28 mouse cellular contexts compared by ENCODE assay signal in genomic region chr9:45196125-45196830, GRCm38 (mm10). TPM values are rescaled to one million over a fixed set of nuclear protein-coding genes. Genes with fewer than 3 reads are reported as not detected.
"Had no signal": no experiment of that assay in that cellular context is flagged by ENCODE, and none has a peak within 500 bp of the region (broad histone marks: within the 10 kb centered on the region; RNA-seq: fewer than 3 reads in every experiment).

No protein-coding gene starts in this region.

- H3K4me2 ChIP-seq: intestine, embryonic 15.5 days; limb, embryonic 13.5 days; liver, embryonic 12.5 days; liver, embryonic 15.5 days; midbrain, embryonic 11.5 days; stomach, embryonic 15.5 days had no signal

- H3K9me3 ChIP-seq: intestine, embryonic 15.5 days; limb, embryonic 10.5 days; limb, embryonic 13.5 days; liver, embryonic 12.5 days; liver, embryonic 15.5 days; stomach, embryonic 15.5 days had no signal

- H3K9ac ChIP-seq: intestine, embryonic 15.5 days; limb, embryonic 13.5 days; liver, embryonic 12.5 days; liver, embryonic 15.5 days; stomach, embryonic 15.5 days had no signal

- H3K4me1 ChIP-seq: liver, embryonic 12.5 days; stomach, embryonic 15.5 days had no signal

- ATAC-seq: intestine, embryonic 15.5 days; liver, embryonic 12.5 days had no signal

- H3K27ac ChIP-seq: intestine, embryonic 15.5 days; limb, embryonic 10.5 days; limb, embryonic 13.5 days; liver, embryonic 12.5 days; liver, embryonic 15.5 days; stomach, embryonic 15.5 days had no signal

- H3K4me3 ChIP-seq: intestine, embryonic 15.5 days; limb, embryonic 10.5 days; limb, embryonic 13.5 days; liver, embryonic 12.5 days; liver, embryonic 15.5 days; stomach, embryonic 15.5 days had no signal

- DNase-seq: kidney, adult 11 months; kidney, adult 9 months; kidney, postnatal 14 days; kidney, postnatal 4 days; liver; lung, adult 2 months; lung, postnatal 14 days; lung, postnatal 4 days; midbrain, embryonic 14.5 days; right cerebral cortex, adult 18-20 months; right cerebral cortex, postnatal 14 days; right cerebral cortex, postnatal 4 days; spleen, adult 18-20 months had no signal

- H3K36me3 ChIP-seq: intestine, embryonic 15.5 days; limb, embryonic 10.5 days; limb, embryonic 13.5 days; liver, embryonic 12.5 days; liver, embryonic 15.5 days; stomach, embryonic 15.5 days had no signal

- H3K27me3 ChIP-seq: intestine, embryonic 15.5 days; limb, embryonic 13.5 days; liver, embryonic 15.5 days; stomach, embryonic 15.5 days had no signal

RNA-seq across cellular contexts. Expression of gene Tmprss4, which starts 7.6 kb away (rescaled TPM):
- total RNA-seq: layer of hippocampus, adult 18-20 months; layer of hippocampus, postnatal 25 days; megakaryocyte-erythroid progenitor cell, adult 5-6 weeks had no signal
- polyA plus RNA-seq: liver, embryonic 12.5 days; liver, embryonic 15.5 days; midbrain, embryonic 11.5 days; midbrain, embryonic 14.5 days; midbrain, postnatal 0 days; neural tube, embryonic 11.5 days; neural tube, embryonic 14.5 days had no signal

RNA-seq across cellular contexts. Expression of gene BC049352, which starts 14.5 kb away (rescaled TPM):
- total RNA-seq: megakaryocyte progenitor cell, adult 5-6 weeks; megakaryocyte-erythroid progenitor cell, adult 5-6 weeks; midbrain, postnatal 0 days had no signal
- polyA plus RNA-seq: kidney, embryonic 16.5 days; limb, embryonic 10.5 days; limb, embryonic 13.5 days; lung, adult 2 months; midbrain, embryonic 11.5 days; midbrain, embryonic 14.5 days; neural tube, embryonic 11.5 days; neural tube, embryonic 14.5 days had no signal

RNA-seq across cellular contexts. Expression of gene Scn4b, which starts 58.1 kb away (rescaled TPM):
- total RNA-seq: megakaryocyte progenitor cell, adult 5-6 weeks had no signal
